Mouse (Mus musculus) myocyte (in vitro differentiated cells): ENCODE data around the gene Lrrc18. TPM values are rescaled to one million over a fixed set of nuclear protein-coding genes. Genes with fewer than 3 reads are reported as not detected.

Experiments
- H3K27me3 ChIP-seq: one replicate; pipeline ENCODE4 v1.6.1; 2011; ENCODE audit not compliant: control insufficient read depth, insufficient read depth, insufficient read length
- H3K36me3 ChIP-seq: one replicate; pipeline ENCODE4 v1.6.1; 2011; ENCODE audit not compliant: control insufficient read depth, insufficient read depth
- H3K4me2 ChIP-seq: one replicate; pipeline ENCODE4 v1.6.1; 2011; ENCODE audit warnings: low read depth, control low read depth
- H3K4me3 ChIP-seq: one replicate; pipeline ENCODE4 v1.5.1; 2011; ENCODE audit warnings: mild to moderate bottlenecking, control low read depth, moderate library complexity
- H3K79me2 ChIP-seq: one replicate; pipeline ENCODE4 v1.6.1; 2011; ENCODE audit not compliant: control insufficient read depth, insufficient read depth
- H3ac ChIP-seq: one replicate; pipeline ENCODE4 v1.6.1; 2011; ENCODE audit not compliant: control insufficient read depth, insufficient read length
- CEBPB ChIP-seq: IDR thresholded peaks from 2 replicates; pipeline ENCODE4 v1.6.1; 2011; ENCODE audit warnings: mild to moderate bottlenecking, moderate library complexity; ENCODE audit not compliant: poor library complexity, insufficient read depth, severe bottlenecking
- E2F4 ChIP-seq: IDR thresholded peaks from one replicate; pipeline ENCODE4 v1.6.1; 2011; ENCODE audit warnings: mild to moderate bottlenecking, control low read depth, moderate library complexity; ENCODE audit not compliant: insufficient read depth
- MAX ChIP-seq: IDR thresholded peaks from one replicate; pipeline ENCODE4 v1.6.1; 2011; ENCODE audit warnings: low read depth, mild to moderate bottlenecking, control low read depth
- MYOD1 ChIP-seq, 3 experiments: IDR thresholded peaks; one replicate each; pipeline ENCODE4 v1.6.1; 2011; ENCODE audit warnings: control low read depth in 2 of 3, low read depth in 2 of 3, mild to moderate bottlenecking in 2 of 3, moderate library complexity in 1 of 3; ENCODE audit not compliant: insufficient read length in 2 of 3, control insufficient read depth in 1 of 3
- MYOG ChIP-seq, 3 experiments: IDR thresholded peaks; one replicate each; pipeline ENCODE4 v1.6.1; 2011; ENCODE audit warnings: control low read depth in 2 of 3, low read depth in 2 of 3, mild to moderate bottlenecking in 2 of 3; ENCODE audit not compliant: insufficient read length in 2 of 3, control insufficient read depth in 1 of 3, insufficient read depth in 1 of 3
- POLR2A ChIP-seq: IDR thresholded peaks from one replicate; pipeline ENCODE4 v1.6.1; 2011; ENCODE audit warnings: low read depth, mild to moderate bottlenecking, control low read depth, moderate library complexity; ENCODE audit not compliant: insufficient read length
- POLR2AphosphoS2 ChIP-seq: IDR thresholded peaks from one replicate; pipeline ENCODE4 v1.6.1; 2011; ENCODE audit warnings: low read depth, control low read depth; ENCODE audit not compliant: insufficient read length
- REST ChIP-seq: IDR thresholded peaks from one replicate; pipeline ENCODE4 v1.6.1; 2011; ENCODE audit warnings: mild to moderate bottlenecking, control low read depth, moderate library complexity; ENCODE audit not compliant: insufficient read depth, insufficient read length
- SRF ChIP-seq: IDR thresholded peaks from one replicate; pipeline ENCODE4 v1.6.1; 2011; ENCODE audit warnings: low read depth; ENCODE audit not compliant: control insufficient read depth, insufficient read length
- TCF12 ChIP-seq: IDR thresholded peaks from one replicate; pipeline ENCODE4 v1.6.1; 2011; ENCODE audit warnings: mild to moderate bottlenecking, control low read depth; ENCODE audit not compliant: poor library complexity, insufficient read depth, severe bottlenecking
- TCF3 ChIP-seq: IDR thresholded peaks from one replicate; pipeline ENCODE4 v1.6.1; 2011; ENCODE audit warnings: low read depth, control low read depth; ENCODE audit not compliant: insufficient read length
- USF1 ChIP-seq: IDR thresholded peaks from one replicate; pipeline ENCODE4 v1.6.1; 2011; ENCODE audit warnings: low read depth, mild to moderate bottlenecking, control low read depth, moderate library complexity
- polyA plus RNA-seq: library from polyadenylated mRNA; unstranded; fragments of >200 nt; fragmentation: generic; extraction: Trizol; gene quantifications from one replicate; pipeline ENCODE4 v1.2.1, GENCODE M21; 2012; ENCODE audit warnings: missing spikeins

The Lrrc18 gene
- polyA plus RNA-seq, 1 experiment = not detected

DNA sequence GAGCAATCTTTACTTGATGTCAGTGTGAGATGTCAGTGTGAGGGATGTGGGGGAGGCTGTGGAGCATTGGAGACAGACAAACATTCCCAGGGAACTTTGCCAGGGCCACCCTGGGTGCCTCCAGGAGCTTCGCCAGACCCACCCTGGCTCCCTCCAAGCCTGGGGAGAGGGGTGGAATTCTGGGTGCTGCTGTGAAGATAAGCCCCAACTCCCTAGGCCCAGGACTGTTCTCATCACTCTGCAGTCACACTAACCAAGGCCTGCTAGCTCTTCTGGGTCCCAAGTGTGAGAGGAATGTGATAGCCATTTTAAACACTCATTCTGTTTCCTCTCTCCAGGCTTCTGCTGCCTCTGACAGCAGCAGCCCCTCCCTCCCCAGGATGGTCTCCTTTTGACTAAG is 16.5 kb downstream of the Lrrc18 start:
- Histone ChIP-seq H3K27me3 (peaks cover 23% of the 10 kb centered on the region), H3ac (no peak overlapping the region), H3K79me2 (no peaks in the 10 kb centered on the region), H3K36me3 (no peaks in the 10 kb centered on the region), H3K4me2 (no peak overlapping the region), H3K4me3 (no peak overlapping the region)
- TF ChIP-seq E2F4 (no peak), SRF (no peak), MYOD1 (IDR thresholded peaks at IDR 0.05; ENCODE audit: control insufficient read depth in 1 of 3, insufficient read length in 2 of 3, low read depth in 2 of 3) (no peak), POLR2AphosphoS2 (no peak), MAX (no peak), MYOG (IDR thresholded peaks at IDR 0.05; ENCODE audit: control insufficient read depth in 1 of 3, insufficient read depth in 1 of 3, insufficient read length in 2 of 3, low read depth in 2 of 3) (no peak), USF1 (no peak), POLR2A (no peak), REST (no peak), TCF12 (no peak), TCF3 (no peak), CEBPB (no peak)

DNA sequence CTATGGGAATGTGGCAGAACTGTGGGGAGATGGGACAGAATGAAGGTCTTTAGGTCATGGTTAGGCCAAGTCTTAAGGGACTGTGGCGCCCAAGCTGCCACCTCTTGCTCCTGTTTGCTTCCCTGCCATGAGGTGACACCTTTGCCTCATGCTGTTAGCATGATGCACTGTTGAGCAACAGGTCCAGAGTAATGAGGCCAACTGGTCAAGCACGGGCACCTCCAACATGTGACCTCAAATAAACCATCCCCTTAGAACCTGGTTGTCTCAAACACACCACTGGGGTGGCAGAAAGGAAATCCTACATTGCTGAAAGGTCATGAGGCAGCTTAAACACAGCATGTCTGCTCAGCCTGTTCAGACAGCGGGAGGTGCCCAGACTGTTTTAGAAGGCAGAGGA is 27.9 kb downstream of the Lrrc18 start:
- no peaks in the 10 kb centered on the region for H3K79me2 ChIP-seq
- H3K36me3 ChIP-seq = no peaks in the 10 kb centered on the region
- H3ac ChIP-seq = no peak overlapping the region
- no peak overlapping the region for H3K4me3 ChIP-seq
- peaks cover 13% of the 10 kb centered on the region for H3K27me3 ChIP-seq
- TF ChIP-seq MAX (no peak), E2F4 (no peak), POLR2A (no peak), TCF12 (no peak), MYOD1 (IDR thresholded peaks at IDR 0.05; ENCODE audit: control insufficient read depth in 1 of 3, insufficient read length in 2 of 3, low read depth in 2 of 3) (no peak), USF1 (no peak), MYOG (IDR thresholded peaks at IDR 0.05; ENCODE audit: control insufficient read depth in 1 of 3, insufficient read depth in 1 of 3, insufficient read length in 2 of 3, low read depth in 2 of 3) (no peak), SRF (no peak), TCF3 (no peak)
- no peak overlapping the region for H3K4me2 ChIP-seq

DNA sequence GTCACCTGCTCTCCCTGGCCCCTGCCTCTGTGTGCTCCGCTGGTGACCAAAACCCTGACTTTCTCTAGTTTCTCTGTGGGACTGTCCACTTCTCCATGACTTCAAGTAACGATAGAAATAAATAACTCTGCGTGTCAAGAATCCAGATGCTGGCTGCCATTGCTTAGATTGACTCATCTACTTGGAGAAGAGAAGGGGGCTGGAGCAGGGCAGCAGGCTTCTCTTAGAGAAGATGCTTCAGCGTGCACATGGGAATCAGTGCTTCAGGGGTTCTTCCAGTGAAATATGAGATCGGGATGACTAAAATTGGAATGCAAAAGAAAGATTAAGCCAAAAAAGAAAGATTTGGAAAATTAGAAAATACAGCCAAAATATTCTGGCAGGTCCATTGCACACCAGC is 28.4 kb downstream of the Lrrc18 start:
- Histone ChIP-seq H3K4me3 (no peak overlapping the region), H3ac (no peak overlapping the region), H3K27me3 (peaks cover 13% of the 10 kb centered on the region), H3K4me2 (no peak overlapping the region), H3K36me3 (no peaks in the 10 kb centered on the region), H3K79me2 (no peaks in the 10 kb centered on the region)
- TF ChIP-seq MAX = no peak
- no peak for TF ChIP-seq MYOD1 (IDR thresholded peaks at IDR 0.05; ENCODE audit: control insufficient read depth in 1 of 3, insufficient read length in 2 of 3, low read depth in 2 of 3)
- no peak for TF ChIP-seq POLR2AphosphoS2
- TF ChIP-seq USF1 = no peak
- no peak for TF ChIP-seq TCF12
- no peak for TF ChIP-seq POLR2A
- no peak for TF ChIP-seq TCF3
- no peak for TF ChIP-seq CEBPB
- no peak for TF ChIP-seq MYOG (IDR thresholded peaks at IDR 0.05; ENCODE audit: control insufficient read depth in 1 of 3, insufficient read depth in 1 of 3, insufficient read length in 2 of 3, low read depth in 2 of 3)
- no peak for TF ChIP-seq SRF
- no peak for TF ChIP-seq REST

DNA sequence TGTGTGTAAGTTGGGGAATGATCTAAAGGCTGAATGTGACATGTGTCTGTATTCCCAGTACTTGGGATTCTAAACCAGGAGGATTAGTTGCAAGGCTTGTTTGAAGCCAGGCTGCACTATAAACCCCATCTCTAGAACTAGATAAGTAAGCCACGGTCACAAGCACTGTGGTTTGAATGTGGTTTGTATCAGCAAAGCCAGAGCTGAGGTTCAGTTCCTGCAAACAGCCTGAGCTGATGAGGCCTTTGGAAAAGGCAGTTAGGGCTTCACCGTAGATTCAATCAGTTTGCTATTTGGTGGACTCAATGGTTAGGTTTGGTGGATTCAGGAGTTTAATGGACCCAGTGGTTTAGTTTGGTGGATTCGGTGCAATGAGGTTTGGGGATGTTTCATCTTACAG is 39.7 kb downstream of the Lrrc18 start:
- Histone ChIP-seq H3K27me3 (peaks cover 23% of the 10 kb centered on the region), H3K36me3 (no peaks in the 10 kb centered on the region)
- TF ChIP-seq CEBPB (no peak), TCF12 (no peak), TCF3 (no peak), E2F4 (no peak), SRF (no peak), MYOD1 (IDR thresholded peaks at IDR 0.05; ENCODE audit: control insufficient read depth in 1 of 3, insufficient read length in 2 of 3, low read depth in 2 of 3) (no peak), POLR2AphosphoS2 (no peak), MYOG (IDR thresholded peaks at IDR 0.05; ENCODE audit: control insufficient read depth in 1 of 3, insufficient read depth in 1 of 3, insufficient read length in 2 of 3, low read depth in 2 of 3) (no peak), USF1 (no peak)

DNA sequence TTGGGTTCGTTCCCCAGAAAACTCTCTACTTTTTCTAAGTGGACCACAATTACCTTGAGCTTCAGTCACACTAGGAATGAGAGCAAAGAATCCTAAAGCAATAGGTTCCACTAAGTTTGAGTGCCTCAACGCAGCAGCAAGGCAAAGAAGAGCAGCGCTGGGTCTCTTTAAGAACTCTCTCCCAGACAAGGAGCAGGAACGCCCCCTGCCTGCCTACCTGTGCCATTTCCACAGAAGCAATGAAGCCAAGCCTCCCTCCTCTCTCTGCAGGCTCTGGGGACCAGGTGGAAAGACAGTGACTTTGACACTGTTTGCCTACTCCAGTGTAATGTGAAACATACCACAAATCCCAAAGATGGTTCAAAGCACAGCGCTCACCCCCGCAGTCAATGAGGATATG is 42.2 kb downstream of the Lrrc18 start:
- H3ac ChIP-seq = no peak overlapping the region
- TF ChIP-seq POLR2AphosphoS2 (no peak), MAX (no peak), TCF12 (no peak), TCF3 (no peak), POLR2A (no peak), REST (no peak), E2F4 (no peak), CEBPB (no peak), USF1 (no peak), MYOG (IDR thresholded peaks at IDR 0.05; ENCODE audit: control insufficient read depth in 1 of 3, insufficient read depth in 1 of 3, insufficient read length in 2 of 3, low read depth in 2 of 3) (no peak), SRF (no peak), MYOD1 (IDR thresholded peaks at IDR 0.05; ENCODE audit: control insufficient read depth in 1 of 3, insufficient read length in 2 of 3, low read depth in 2 of 3) (no peak)
- H3K4me3 ChIP-seq = no peak overlapping the region
- peaks cover 31% of the 10 kb centered on the region for H3K27me3 ChIP-seq
- no peaks in the 10 kb centered on the region for H3K36me3 ChIP-seq
- H3K4me2 ChIP-seq = no peak overlapping the region
- H3K79me2 ChIP-seq = no peaks in the 10 kb centered on the region

More for the DNA sequence above, 39.7 kb downstream of the Lrrc18 start:
- Histone ChIP-seq H3K4me2 (no peak overlapping the region), H3K4me3 (no peak overlapping the region), H3K79me2 (no peaks in the 10 kb centered on the region), H3ac (no peak overlapping the region)
